Mouse (Mus musculus): ENCODE results near the gene Cd109. TPM values are rescaled to one million over a fixed set of nuclear protein-coding genes. Genes with fewer than 3 reads are reported as not detected.

Gene Cd109
- polyA plus RNA-seq (2016; fragmentation: Nextera tagmentation; extraction: Ambion mirVana) = 5.3 and 5.7 TPM in 2 replicates

DNA sequence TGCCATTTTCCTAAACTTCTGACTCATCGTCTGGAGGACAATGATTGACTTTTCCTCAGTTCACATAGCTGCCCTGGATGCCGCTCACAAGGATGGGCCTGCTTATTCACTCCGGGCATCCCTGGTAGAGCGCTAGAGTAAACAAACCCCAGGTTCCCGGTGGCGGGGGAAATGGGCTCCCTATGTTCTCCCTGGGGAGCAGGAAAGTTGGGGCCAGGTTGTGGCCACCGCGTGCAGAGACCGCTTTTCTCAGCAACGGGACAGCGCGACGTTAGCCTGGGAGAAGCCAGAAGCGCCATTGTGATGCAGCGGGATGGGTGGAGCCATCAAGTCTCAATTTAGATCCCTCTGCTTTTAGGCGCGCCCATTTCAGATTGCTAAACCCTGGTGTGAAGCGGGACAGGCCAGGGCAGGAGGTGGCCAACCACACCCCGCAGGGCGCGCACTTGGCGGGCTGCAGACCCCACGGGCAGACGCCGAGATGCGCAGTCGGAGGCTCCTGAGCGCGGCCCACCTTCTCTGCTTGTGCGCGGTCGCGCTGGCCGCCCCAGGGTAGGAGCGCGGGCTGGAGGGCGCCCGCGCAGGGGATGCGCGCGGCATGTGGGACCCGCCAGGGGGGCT is at the start of gene Cd109:
Cd109 (plus strand) TSS at position 146 of the 621 bp plus-strand sequence.
- Histone ChIP-seq H3K9me3 (no peaks in the 10 kb centered on the region), H3K36me3 (no peaks in the 10 kb centered on the region), H3K4me1 (replicated peaks) (peaks cover 16% of the 10 kb centered on the region), H3K4me2 (peak within 1 kb of the TSS; percentile 90), H3K27me3 (peaks cover 11% of the 10 kb centered on the region; the same call in 1 of the 2 replicates), H3K9ac (replicated peaks) (peak within 1 kb of the TSS; percentile 77), H3K27ac (0 out of 2 replicates have a peak within 1 kb of the TSS, but pooled peaks have one; percentile 45), H3K4me3 (replicated peaks) (peak within 1 kb of the TSS; percentile 61)
- WGBS = under 1% methylated on average over 43 of the region's 43 CpGs
- ATAC-seq (ENCODE audit: insufficient number of reproducible peaks, insufficient read depth, low FRiP score, low TSS enrichment, low read depth) = peak; percentile 63

DNA sequence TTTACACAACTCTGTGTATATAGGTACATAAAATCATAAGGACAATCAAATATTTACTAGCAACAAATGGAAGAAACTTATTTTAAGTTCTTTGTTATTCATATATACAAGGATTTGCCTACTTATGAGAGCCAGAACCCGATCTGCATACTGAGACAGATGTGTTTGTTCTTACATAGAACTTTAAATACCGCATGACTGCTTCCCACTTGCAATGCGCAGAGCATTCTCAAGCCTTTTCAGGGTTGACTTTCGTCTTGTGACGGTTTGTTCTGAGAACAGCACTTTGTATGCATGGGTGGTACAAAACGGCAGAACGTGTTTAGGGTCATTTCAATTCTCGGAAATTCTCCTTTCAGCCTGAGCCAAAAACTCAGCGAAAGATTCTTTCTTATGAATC is 45.4 kb upstream of the Cd109 start:
- H3K27ac ChIP-seq = no peak overlapping the region
- 96% methylated on average over 9 of the region's 9 CpGs for WGBS
- no peak for ATAC-seq (ENCODE audit: insufficient number of reproducible peaks, insufficient read depth, low FRiP score, low TSS enrichment, low read depth)
- H3K9me3 ChIP-seq = no peaks in the 10 kb centered on the region
- no peak overlapping the region for H3K4me2 ChIP-seq
- no peak overlapping the region for H3K9ac ChIP-seq (replicated peaks)
- H3K27me3 ChIP-seq = no peaks in the 10 kb centered on the region
- H3K4me1 ChIP-seq (replicated peaks) = no peaks in the 10 kb centered on the region
- no peak overlapping the region for H3K4me3 ChIP-seq (replicated peaks)
- H3K36me3 ChIP-seq = peaks cover 34% of the 10 kb centered on the region

DNA sequence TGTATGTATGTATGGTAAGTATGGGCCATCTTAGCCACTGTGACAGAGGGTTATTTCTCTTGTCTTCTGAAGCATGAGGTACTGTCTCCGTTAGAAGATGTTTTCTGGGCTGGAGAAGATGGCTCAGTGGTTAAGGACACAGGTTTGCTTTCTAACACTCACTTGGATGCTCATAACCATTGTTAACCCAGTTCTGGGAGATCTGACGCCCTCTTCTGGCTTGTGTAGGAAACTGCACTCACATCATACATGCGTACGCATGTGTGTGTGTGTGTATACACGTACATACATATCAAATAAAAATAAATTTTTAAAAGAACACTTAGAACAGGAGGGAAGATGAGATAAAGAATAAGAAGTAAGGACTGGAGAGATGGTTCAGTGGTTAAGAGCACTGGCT is 38.9 kb upstream of the Cd109 start:
- no peak for ATAC-seq (ENCODE audit: insufficient number of reproducible peaks, insufficient read depth, low FRiP score, low TSS enrichment, low read depth)
- Histone ChIP-seq H3K36me3 (peaks cover 54% of the 10 kb centered on the region), H3K4me2 (no peak overlapping the region), H3K27me3 (no peaks in the 10 kb centered on the region), H3K4me3 (replicated peaks) (no peak overlapping the region), H3K27ac (no peak overlapping the region), H3K4me1 (replicated peaks) (no peaks in the 10 kb centered on the region), H3K9me3 (no peaks in the 10 kb centered on the region), H3K9ac (replicated peaks) (no peak overlapping the region)
- WGBS = 95% methylated on average over 5 of the region's 5 CpGs

DNA sequence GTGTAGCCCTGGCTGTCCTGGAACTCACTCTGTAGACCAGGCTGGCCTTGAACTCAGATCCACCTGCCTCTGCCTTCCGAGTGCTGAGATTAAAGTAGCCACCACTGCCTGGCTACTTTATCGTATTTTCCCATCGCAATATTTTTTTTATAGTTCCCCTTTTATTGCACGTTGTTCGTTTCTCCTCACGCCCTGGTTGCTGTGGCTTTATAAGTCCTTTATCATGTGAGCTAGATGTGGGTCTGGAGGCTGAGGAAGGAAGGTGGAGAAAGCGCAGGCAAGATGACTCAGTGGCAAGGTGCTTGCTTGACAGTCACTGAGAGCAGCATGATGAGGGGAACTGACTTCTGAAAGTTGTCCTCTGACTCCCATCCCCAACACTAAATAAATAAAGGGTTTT is 36.5 kb upstream of the Cd109 start:
- Histone ChIP-seq H3K9me3 (no peaks in the 10 kb centered on the region), H3K27me3 (no peaks in the 10 kb centered on the region), H3K27ac (no peak overlapping the region), H3K4me1 (replicated peaks) (no peaks in the 10 kb centered on the region), H3K9ac (replicated peaks) (no peak overlapping the region), H3K4me2 (no peak overlapping the region), H3K4me3 (replicated peaks) (no peak overlapping the region), H3K36me3 (peaks cover 43% of the 10 kb centered on the region)
- WGBS = 80% methylated on average over 7 of the region's 7 CpGs
- ATAC-seq (ENCODE audit: insufficient number of reproducible peaks, insufficient read depth, low FRiP score, low TSS enrichment, low read depth) = no peak

DNA sequence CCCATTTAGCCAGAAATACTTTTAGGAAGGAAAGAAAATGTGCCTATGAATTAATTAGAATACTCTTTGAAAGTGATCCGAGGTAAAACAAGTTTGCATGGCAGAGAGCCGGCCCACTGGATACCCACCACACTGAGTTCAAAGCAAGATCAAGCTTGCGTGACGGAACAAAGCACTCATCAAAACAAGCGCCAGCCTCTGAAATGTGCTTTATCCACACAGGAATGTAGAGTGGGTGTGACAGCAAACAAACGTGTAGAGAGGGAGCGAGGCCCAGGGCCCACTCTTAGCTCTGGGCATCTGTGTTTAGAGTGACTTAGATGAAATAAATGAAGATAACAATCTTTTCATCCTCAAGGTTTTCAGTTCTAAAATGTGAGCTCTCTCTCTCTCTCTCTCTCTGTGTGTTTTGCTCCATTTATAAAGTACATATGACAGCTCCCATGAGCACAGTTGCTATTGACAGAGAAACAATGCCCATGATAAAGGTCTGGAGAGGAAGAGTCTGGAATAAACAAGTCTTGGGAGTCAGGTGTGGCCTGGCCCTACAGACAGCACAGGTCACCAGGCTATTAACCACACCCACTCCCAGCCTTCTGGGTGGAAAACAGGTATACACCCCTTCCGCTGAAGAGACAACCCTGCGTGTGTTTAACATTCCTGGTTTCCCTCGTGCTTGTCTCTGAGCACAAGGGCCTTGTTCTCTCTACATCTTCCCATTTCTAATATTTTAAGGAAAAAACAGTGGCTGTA is 35.5 kb upstream of the Cd109 start:
- Histone ChIP-seq H3K27me3 (no peaks in the 10 kb centered on the region), H3K4me2 (no peak overlapping the region), H3K9ac (replicated peaks) (no peak overlapping the region), H3K27ac (no peak overlapping the region), H3K4me3 (replicated peaks) (no peak overlapping the region), H3K36me3 (peaks cover 38% of the 10 kb centered on the region), H3K4me1 (replicated peaks) (no peaks in the 10 kb centered on the region), H3K9me3 (no peaks in the 10 kb centered on the region)
- no peak for ATAC-seq (ENCODE audit: insufficient number of reproducible peaks, insufficient read depth, low FRiP score, low TSS enrichment, low read depth)
- 76% methylated on average over 10 of the region's 10 CpGs for WGBS

DNA sequence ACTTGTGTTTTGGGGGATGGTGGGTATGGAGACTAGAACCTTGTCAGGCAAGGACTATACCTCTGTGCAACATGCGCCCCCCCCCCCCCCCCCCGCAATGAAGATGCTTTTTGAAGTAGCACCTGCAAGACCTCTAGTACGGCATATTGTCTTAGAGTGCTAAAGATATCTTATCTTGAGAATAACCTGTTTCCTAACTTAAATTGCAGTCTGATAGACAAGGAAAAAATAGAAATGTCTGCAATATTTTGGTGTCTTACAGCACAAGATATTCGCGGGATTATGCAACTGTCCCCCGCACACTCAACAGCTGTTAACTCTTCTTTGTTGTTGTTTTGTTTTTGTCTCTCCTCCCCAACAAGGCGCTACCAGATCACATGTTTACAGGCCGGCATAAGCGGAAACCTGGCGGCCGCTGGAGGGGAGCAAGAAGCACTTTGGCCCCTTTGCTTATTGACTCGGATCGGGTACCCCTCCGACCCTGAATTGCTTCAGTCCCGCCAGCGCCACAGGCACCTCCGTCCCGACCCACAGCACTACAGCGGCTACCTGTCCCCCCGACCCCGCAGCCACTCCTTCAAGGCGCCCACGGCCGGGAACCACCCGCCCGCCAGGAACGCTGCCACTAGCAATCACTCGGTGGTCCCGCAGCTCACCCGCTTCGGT is 28.0 kb upstream of the Cd109 start:
- Histone ChIP-seq H3K9me3 (no peaks in the 10 kb centered on the region), H3K4me2 (peak overlapping the region; percentile 61), H3K36me3 (peaks cover 11% of the 10 kb centered on the region), H3K4me3 (replicated peaks) (peak overlapping the region; percentile 73), H3K27me3 (no peaks in the 10 kb centered on the region), H3K27ac (peak overlapping the region; percentile 88), H3K4me1 (replicated peaks) (peaks cover 7% of the 10 kb centered on the region), H3K9ac (replicated peaks) (peak overlapping the region; percentile 82)
- peak; percentile 59 for ATAC-seq (ENCODE audit: insufficient number of reproducible peaks, insufficient read depth, low FRiP score, low TSS enrichment, low read depth)
- WGBS = 2% methylated on average over 31 of the region's 31 CpGs

DNA sequence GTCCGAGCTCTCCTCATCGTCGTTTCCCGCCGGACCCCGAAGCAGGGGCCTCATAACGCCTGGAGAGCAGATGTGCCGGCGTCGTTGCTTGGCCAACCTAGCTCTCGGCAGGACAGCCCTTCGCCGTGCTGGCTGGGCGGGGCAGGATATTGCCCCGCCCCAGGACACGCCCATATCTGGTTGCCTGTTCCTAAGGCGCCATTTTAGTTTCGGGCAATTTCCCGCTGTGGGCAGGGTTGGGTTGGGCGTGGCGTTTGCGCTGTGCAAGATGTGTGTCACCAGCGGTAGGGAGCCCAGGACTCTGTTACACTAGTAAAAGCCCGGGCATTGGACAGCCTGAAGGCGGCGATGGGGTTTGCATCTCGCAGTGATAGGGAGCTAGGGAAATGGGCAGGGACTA is 27.4 kb upstream of the Cd109 start, which contains the start of gene Slc17a5:
Slc17a5 (minus strand) TSS at position 128 of the 400 bp plus-strand sequence.
- WGBS = under 1% methylated on average over 27 of the region's 27 CpGs
- Histone ChIP-seq H3K36me3 (peaks cover 11% of the 10 kb centered on the region), H3K4me3 (replicated peaks) (peak within 1 kb of the TSS; percentile 73), H3K4me1 (replicated peaks) (peaks cover 7% of the 10 kb centered on the region), H3K27me3 (no peaks in the 10 kb centered on the region), H3K27ac (peak within 1 kb of the TSS; percentile 88), H3K9me3 (no peaks in the 10 kb centered on the region), H3K4me2 (peak within 1 kb of the TSS; percentile 61), H3K9ac (replicated peaks) (peak within 1 kb of the TSS; percentile 82)
- ATAC-seq (ENCODE audit: insufficient number of reproducible peaks, insufficient read depth, low FRiP score, low TSS enrichment, low read depth) = peak; percentile 97

DNA sequence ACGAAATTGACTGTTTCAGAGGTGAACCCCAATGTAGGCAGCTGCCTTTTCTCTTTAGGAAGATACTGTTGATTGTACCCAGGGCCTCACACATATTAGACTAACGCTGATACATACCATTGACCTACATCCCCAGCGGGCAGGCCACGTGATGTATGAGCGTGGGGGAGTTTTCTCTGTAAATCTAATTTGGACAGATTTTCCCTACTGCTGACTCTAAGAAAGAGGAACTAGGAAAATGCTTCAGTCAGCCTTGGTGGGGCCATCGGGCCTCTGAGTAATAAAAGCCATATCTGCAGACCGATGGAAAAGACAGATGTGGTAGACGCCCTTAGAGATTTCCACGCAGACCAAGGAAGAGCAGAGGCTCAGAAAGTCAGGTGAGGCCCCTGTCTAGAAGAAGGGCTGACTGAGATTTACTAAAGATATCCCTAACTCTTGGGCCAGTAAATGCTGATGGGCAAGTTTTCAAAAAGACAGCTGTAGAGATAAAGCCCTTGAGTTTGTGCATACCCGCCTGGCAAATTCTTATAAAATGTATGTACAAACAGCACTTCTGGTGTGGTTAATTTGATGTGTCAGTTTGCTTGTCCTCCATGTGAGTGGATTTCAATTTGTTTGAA is 26.8 kb upstream of the Cd109 start:
- H3K27me3 ChIP-seq = no peaks in the 10 kb centered on the region
- H3K27ac ChIP-seq = peak overlapping the region; percentile 88; the same call in 1 of the 2 replicates
- peak; percentile 29; the same call in 1 of the 2 replicates for ATAC-seq (ENCODE audit: insufficient number of reproducible peaks, insufficient read depth, low FRiP score, low TSS enrichment, low read depth)
- no peak overlapping the region for H3K9ac ChIP-seq (replicated peaks)
- peaks cover 7% of the 10 kb centered on the region for H3K36me3 ChIP-seq
- no peaks in the 10 kb centered on the region for H3K9me3 ChIP-seq
- peaks cover 7% of the 10 kb centered on the region for H3K4me1 ChIP-seq (replicated peaks)
- H3K4me3 ChIP-seq (replicated peaks) = peak overlapping the region; percentile 73
- WGBS = 76% methylated on average over 10 of the region's 10 CpGs
- H3K4me2 ChIP-seq = peak overlapping the region; percentile 61

DNA sequence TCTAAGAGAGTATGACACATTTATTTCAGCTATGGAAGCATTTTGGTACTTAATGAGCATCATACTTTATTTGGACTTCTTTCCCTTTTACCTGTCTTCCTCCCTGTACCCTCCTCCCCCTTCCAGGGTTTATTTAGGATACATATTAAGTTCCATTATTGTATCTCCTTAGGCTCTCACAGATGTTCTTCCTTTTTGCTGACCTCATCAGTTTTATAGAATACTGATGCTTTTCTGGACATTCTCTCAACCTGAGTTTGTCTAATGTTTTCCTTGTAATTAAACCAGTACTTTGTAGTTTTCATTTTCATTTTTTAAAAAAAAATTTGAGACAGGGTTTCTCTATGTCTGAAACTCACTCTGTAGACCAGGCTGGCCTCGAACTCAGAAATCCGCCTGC is 24.9 kb upstream of the Cd109 start:
- Histone ChIP-seq H3K4me2 (no peak overlapping the region), H3K36me3 (no peaks in the 10 kb centered on the region), H3K27ac (no peak overlapping the region), H3K9ac (replicated peaks) (no peak overlapping the region), H3K4me3 (replicated peaks) (no peak overlapping the region), H3K27me3 (no peaks in the 10 kb centered on the region), H3K4me1 (replicated peaks) (peaks cover 7% of the 10 kb centered on the region), H3K9me3 (no peaks in the 10 kb centered on the region)
- no peak for ATAC-seq (ENCODE audit: insufficient number of reproducible peaks, insufficient read depth, low FRiP score, low TSS enrichment, low read depth)
- WGBS = 89% methylated on average over 2 of the region's 2 CpGs

DNA sequence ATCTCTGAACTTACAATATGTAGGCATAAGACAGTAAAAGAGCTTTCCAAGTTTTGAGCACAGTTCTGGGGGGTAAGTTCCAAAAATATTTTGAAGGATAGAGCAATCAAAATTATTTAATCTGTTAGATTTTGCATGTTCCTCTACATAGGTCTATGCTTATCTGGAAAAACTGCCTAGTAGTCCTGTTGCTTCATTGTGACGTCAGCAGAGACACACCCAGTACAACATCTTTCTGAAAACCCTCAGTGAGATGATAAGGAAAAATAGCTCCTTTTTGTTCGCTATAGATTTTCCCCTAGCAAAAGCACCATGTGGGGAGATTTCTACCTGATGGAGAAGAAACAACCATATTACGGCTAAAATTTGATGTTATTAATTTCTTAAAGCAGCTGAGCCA is 20.1 kb upstream of the Cd109 start:
- ATAC-seq (ENCODE audit: insufficient number of reproducible peaks, insufficient read depth, low FRiP score, low TSS enrichment, low read depth) = no peak
- Histone ChIP-seq H3K36me3 (no peaks in the 10 kb centered on the region), H3K4me3 (replicated peaks) (no peak overlapping the region), H3K27ac (no peak overlapping the region), H3K4me2 (no peak overlapping the region), H3K4me1 (replicated peaks) (no peaks in the 10 kb centered on the region), H3K9me3 (no peaks in the 10 kb centered on the region), H3K9ac (replicated peaks) (no peak overlapping the region), H3K27me3 (no peaks in the 10 kb centered on the region)
- 80% methylated on average over 3 of the region's 3 CpGs for WGBS
